Mouse (Mus musculus) liver, embryonic 14.5 days (tissue): ENCODE results near the gene Sgf29. TPM values are rescaled to one million over a fixed set of nuclear protein-coding genes. Genes with fewer than 3 reads are reported as not detected.
A peak's percentile ranks its signal among the peaks of the same experiment; 100 is the strongest.

Experiments used
- ATAC-seq: fragments of 200-750 bp; cut with Nextera tagmentation; 2 replicates; pipeline ENCODE4 v1.8.0; 2017; ENCODE audit warnings: moderate number of reproducible peaks, mild to moderate bottlenecking, moderate library complexity; ENCODE audit not compliant: insufficient read depth
- DNase-seq, 3 experiments: peaks; one replicate each; pipeline ENCODE4 v3.0.0-alpha.2; 2012 to 2013; ENCODE audit warnings: low read depth in 3 of 3, low spot score in 3 of 3
- H3K27ac ChIP-seq: fragments of 300-500 bp; sonication (generic); 2 replicates; pipeline ENCODE4 v1.5.1; 2014; ENCODE audit warnings: moderate library complexity, mild to moderate bottlenecking, control low read depth, inconsistent platforms
- H3K27me3 ChIP-seq: fragments of 300-500 bp; sonication (generic); 2 replicates; pipeline ENCODE4 v1.6.1; 2014; ENCODE audit warnings: mild to moderate bottlenecking, low read length, moderate library complexity; ENCODE audit not compliant: control insufficient read depth, insufficient read depth
- H3K36me3 ChIP-seq: fragments of 300-500 bp; sonication (generic); replicated peaks from 2 replicates; pipeline ENCODE4 v1.6.1; 2014; ENCODE audit warnings: low read depth; ENCODE audit not compliant: control insufficient read depth, insufficient read depth
- H3K4me1 ChIP-seq, 2 experiments: fragments of 200-500 bp in 1 of 2; fragments of 300-500 bp in 1 of 2; sonication (generic) in 1 of 2; replicated peaks; 2 replicates each; pipeline ENCODE4 v1.6.1; 2012 to 2014; ENCODE audit warnings: antibody characterized with exemption in 1 of 2, inconsistent platforms in 1 of 2, low read length in 1 of 2; ENCODE audit not compliant: control insufficient read depth in 2 of 2, insufficient read depth in 2 of 2
- H3K4me2 ChIP-seq: fragments of 300-500 bp; sonication (generic); 2 replicates; pipeline ENCODE4 v1.6.1; 2014; ENCODE audit warnings: low read depth, mild to moderate bottlenecking, control low read depth, moderate library complexity
- H3K4me3 ChIP-seq, 2 experiments: fragments of 200-500 bp in 1 of 2; fragments of 300-500 bp in 1 of 2; sonication (generic) in 1 of 2; 2 replicates each; pipeline ENCODE4 v1.5.1; 2012 to 2014; ENCODE audit warnings: low read depth in 2 of 2, low read length in 2 of 2, mild to moderate bottlenecking in 2 of 2, control low read depth in 1 of 2, inconsistent platforms in 1 of 2, moderate library complexity in 1 of 2; ENCODE audit not compliant: insufficient read depth in 1 of 2
- H3K9ac ChIP-seq: fragments of 300-500 bp; sonication (generic); replicated peaks from 2 replicates; pipeline ENCODE4 v1.6.1; 2014; ENCODE audit warnings: mild to moderate bottlenecking, control low read depth, moderate library complexity
- H3K9me3 ChIP-seq: fragments of 300-500 bp; sonication (generic); 2 replicates; pipeline ENCODE4 v1.6.1; 2016; ENCODE audit warnings: low read length, mixed read lengths; ENCODE audit not compliant: control insufficient read depth
- CTCF ChIP-seq: IDR thresholded peaks from 2 replicates; pipeline ENCODE4 v1.5.1; 2016; ENCODE audit warnings: antibody characterized with exemption, low read depth, control low read depth
- EP300 ChIP-seq: IDR thresholded peaks from 2 replicates; pipeline ENCODE4 v1.6.1; 2016; ENCODE audit warnings: antibody characterized with exemption, low read depth
- WGBS: fragments of 180-500 bp; shearing (Covaris S2); extraction: QIAGEN DNeasy Blood & Tissue Kit; methylation state at CpG from one replicate; pipeline ENCODE4 v1.1.7; 2014; ENCODE audit not compliant: insufficient replicate concordance; 5-methylcytosine and 5-hydroxymethylcytosine counted together
- polyA plus RNA-seq, 2 experiments: library from polyadenylated mRNA; depleted of rRNA in 1 of 2; stranded (reverse) in 1 of 2; unstranded in 1 of 2; fragments of >200 nt; fragmentation: Nextera tagmentation in 1 of 2; extraction: Ambion mirVana in 1 of 2; gene quantifications; 2 replicates each; pipeline versions ENCODE4 v1.2.1 to v1.2.3; 2012 to 2014

Sgf29 gene
- polyA plus RNA-seq, 2 experiments: 23.6 to 24.7 TPM

DNA sequence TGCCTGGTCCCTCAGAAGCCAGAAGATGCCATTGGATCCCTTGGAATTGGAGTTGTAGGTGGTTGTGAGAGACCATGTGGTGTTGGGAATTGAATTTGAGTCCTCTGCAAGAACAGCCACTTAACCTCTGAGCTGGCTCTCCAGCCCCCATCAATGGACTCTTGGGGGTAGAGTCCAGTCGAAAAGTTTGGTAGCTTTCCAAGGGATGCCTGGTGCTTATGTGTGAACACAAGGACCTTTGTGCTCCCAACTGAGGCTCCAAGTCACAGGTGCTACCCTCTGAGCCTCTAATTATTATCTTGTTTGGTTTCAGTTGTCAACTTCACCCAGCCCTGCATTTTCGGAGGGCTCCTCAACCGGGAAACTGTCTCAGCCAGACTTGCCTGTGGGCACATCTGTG, 41.6 kb downstream of the Sgf29 start:
- H3K27me3 ChIP-seq: no peaks in the 10 kb centered on the region
- no peak for ATAC-seq
- H3K4me3 ChIP-seq: no peak overlapping the region
- no peak overlapping the region for H3K27ac ChIP-seq
- no peaks in the 10 kb centered on the region for H3K36me3 ChIP-seq
- H3K4me1 ChIP-seq: peaks cover 4 to 5% of the 10 kb centered on the region in 2 experiments; a peak in 3 of 4 replicates
- 67% methylated on average over 3 of the region's 3 CpGs for WGBS
- DNase-seq: no peak
- no peaks in the 10 kb centered on the region for H3K9me3 ChIP-seq
- TF ChIP-seq EP300 (no peak), CTCF (no peak)
- H3K4me2 ChIP-seq: no peak overlapping the region
- no peak overlapping the region for H3K9ac ChIP-seq

DNA sequence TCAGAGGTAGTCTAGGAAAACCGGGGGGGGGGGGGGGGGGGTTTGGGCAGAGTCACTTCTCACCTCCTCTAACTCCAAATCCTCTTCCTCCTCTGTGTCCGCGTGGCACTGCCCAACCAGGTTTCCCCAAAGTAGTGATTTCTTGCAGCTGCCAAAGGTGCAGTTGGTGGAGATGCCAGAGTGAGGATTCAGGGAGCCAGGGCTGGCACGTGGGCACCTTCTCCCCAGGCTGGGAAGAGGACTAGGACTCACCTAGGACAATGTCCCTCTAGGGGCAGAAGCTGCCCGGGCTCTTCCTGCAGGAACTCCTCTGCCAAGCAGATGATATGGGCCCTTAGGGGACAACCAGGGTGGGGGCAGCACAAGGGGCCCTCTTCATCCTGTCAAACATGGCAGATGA, 42.6 kb downstream of the Sgf29 start:
- Histone ChIP-seq H3K4me3 (no peak overlapping the region), H3K27ac (no peak overlapping the region), H3K27me3 (no peaks in the 10 kb centered on the region), H3K9me3 (no peaks in the 10 kb centered on the region), H3K4me2 (no peak overlapping the region), H3K4me1 (peaks cover 4 to 5% of the 10 kb centered on the region in 2 experiments; a peak in 3 of 4 replicates), H3K36me3 (no peaks in the 10 kb centered on the region), H3K9ac (no peak overlapping the region)
- DNase-seq (no peak), ATAC-seq (no peak)
- WGBS: 74% methylated on average over 5 of the region's 5 CpGs
- no peak for TF ChIP-seq EP300
- no peak for TF ChIP-seq CTCF

DNA sequence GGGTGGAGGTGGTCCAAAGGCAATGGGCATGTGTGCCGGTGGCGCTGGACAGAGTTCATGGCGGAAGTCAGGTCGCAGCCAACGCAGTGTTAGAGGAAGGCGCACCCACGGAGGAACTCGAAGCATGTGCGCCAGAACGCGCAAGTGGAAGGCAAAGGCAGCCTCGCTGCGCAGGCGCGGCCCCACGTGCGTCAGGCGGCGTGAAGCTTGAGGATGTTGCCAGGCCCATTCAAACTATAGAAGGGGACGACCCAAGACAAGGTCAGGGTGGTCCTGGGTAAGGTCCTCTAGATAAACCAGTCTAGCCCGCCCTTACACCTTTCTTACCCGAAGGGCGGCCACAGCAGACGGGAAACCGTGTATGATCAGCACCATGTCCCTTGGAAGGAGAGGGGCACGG, 43.3 kb downstream of the Sgf29 start:
- no peak overlapping the region for H3K9ac ChIP-seq

DNA sequence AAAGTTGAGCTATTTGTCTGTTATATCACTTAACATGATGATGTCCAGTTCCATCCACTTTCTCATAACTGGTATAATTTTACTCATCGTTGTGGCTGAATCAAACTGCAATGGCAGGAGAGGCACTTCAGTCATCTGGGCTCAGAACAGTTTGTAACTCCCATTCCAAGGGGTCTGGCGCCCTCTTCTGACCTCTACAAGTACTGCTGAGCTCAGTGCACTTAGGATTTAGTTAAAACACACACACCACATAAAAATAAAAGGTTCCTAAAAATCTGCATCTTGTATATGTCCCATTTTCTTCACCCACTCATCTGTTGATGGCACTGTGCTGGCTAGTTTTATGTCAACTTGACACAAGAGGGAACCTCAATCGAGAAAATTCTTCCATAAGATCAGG, 44.1 kb downstream of the Sgf29 start:
- WGBS: 19% methylated on average over 3 of the region's 3 CpGs
- Histone ChIP-seq H3K9ac (no peak overlapping the region), H3K9me3 (no peaks in the 10 kb centered on the region), H3K36me3 (no peaks in the 10 kb centered on the region), H3K27me3 (no peaks in the 10 kb centered on the region), H3K4me2 (no peak overlapping the region), H3K4me1 (peaks cover 4 to 5% of the 10 kb centered on the region in 2 experiments; a peak in 3 of 4 replicates), H3K4me3 (no peak overlapping the region), H3K27ac (no peak overlapping the region)
- DNase-seq: peak; percentile 65 to 77 (median 65)
- ATAC-seq: no peak
- TF ChIP-seq CTCF: peak; percentile 85
- no peak for TF ChIP-seq EP300

More for the DNA sequence above, 43.3 kb downstream of the Sgf29 start:
- Histone ChIP-seq H3K4me1 (peaks cover 4 to 5% of the 10 kb centered on the region in 2 experiments; a peak in 3 of 4 replicates), H3K4me2 (no peak overlapping the region), H3K4me3 (no peak overlapping the region), H3K27ac (no peak overlapping the region), H3K36me3 (no peaks in the 10 kb centered on the region), H3K27me3 (no peaks in the 10 kb centered on the region), H3K9me3 (no peaks in the 10 kb centered on the region)
- DNase-seq (no peak), ATAC-seq (no peak)
- TF ChIP-seq CTCF: no peak
- TF ChIP-seq EP300: no peak
- WGBS: 88% methylated on average over 26 of the region's 26 CpGs

DNA sequence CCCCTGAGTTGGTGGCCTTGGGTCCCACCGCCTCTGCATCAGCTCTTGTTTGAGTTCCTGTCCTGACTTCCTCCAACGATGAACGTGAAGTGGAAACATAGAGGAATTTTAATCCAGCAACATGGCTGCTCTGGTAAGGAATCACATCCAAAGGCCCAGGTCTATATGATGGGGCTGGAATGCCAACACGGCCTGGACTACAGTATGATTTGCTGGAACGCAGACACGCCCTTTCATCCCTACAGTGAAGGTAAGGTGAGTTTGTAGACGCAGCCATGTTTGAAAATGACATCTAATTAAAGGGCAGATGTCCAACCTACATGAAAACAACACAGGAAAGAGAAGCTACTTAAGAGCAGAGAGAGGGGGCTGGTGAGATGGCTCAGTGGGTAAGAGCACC, 44.7 kb downstream of the Sgf29 start:
- H3K4me3 ChIP-seq: no peak overlapping the region
- ATAC-seq (no peak), DNase-seq (no peak)
- H3K36me3 ChIP-seq: no peaks in the 10 kb centered on the region
- 74% methylated on average over 7 of the region's 7 CpGs for WGBS
- no peaks in the 10 kb centered on the region for H3K27me3 ChIP-seq
- TF ChIP-seq CTCF (no peak), EP300 (no peak)
- no peak overlapping the region for H3K9ac ChIP-seq
- peaks cover 4 to 5% of the 10 kb centered on the region in 2 experiments; a peak in 3 of 4 replicates for H3K4me1 ChIP-seq
- no peak overlapping the region for H3K27ac ChIP-seq
- no peaks in the 10 kb centered on the region for H3K9me3 ChIP-seq
- H3K4me2 ChIP-seq: no peak overlapping the region
